ENCODE assay signal across 8 mouse cellular contexts in the genomic region with DNA sequence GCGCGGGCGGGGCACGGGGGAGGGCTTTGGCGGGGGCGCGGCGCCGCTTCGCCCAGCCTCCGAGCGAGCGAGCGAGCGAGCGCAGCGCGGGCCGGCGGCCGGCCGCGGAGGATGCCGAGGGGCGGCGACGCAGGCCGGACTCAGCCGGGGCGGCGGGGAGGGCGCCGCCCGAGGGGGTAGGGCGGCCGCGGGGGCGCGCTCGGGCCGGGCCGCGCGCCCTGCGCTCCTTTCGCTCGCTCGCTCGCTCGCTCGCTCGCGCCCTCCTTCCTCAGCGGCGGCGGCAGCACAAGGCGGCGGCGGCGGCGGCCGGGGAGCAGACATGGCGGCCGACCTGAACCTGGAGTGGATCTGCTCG. TPM values are rescaled to one million over a fixed set of nuclear protein-coding genes. Genes with fewer than 3 reads are reported as not detected.
A peak's percentile ranks its signal among the peaks of the same experiment; 100 is the strongest.
DNase-seq lines count a peak whose midpoint lies in the region; ATAC-seq lines count a peak whose summit lies in the region.

TSS of gene Plekha5 (plus strand) at position 209 of the 355 bp plus-strand sequence.

- intact Hi-C loops in left cerebral cortex, postnatal 14 days (cut with DNase I): loop anchor here (10.0 kb wide), 1 partner anchor 549 kb away; no protein-coding TSS in a partner anchor

- peak within 1 kb of the TSS; percentile 94 for H3K27ac ChIP-seq in hindbrain, embryonic 16.5 days (ENCODE audit: low read depth, low read length)

- WGBS in hindbrain, embryonic 16.5 days: 1% methylated on average over 53 of the region's 65 CpGs

- DNase-seq in cerebellum, adult 11 months: peak; percentile 62
- no peak for DNase-seq in cerebellum, adult 8-10 months
- peak; percentile 16 for DNase-seq in c-Kit-positive CD71-positive TER-119-positive erythroid progenitor cells, embryonic 14.5 days (ENCODE audit: low spot score)
- peak; percentile 9 to 42 for DNase-seq in gastrocnemius, adult 8-10 months (ENCODE audit: low spot score in 2 of 2)
- peak; percentile 17 to 42 for DNase-seq in left cerebral cortex, postnatal 14 days (ENCODE audit: low spot score in 2 of 2)
- DNase-seq in right cerebral cortex, postnatal 4 days: peak; percentile 69

- peak within 1 kb of the TSS; percentile 100 for H3K9ac ChIP-seq in hindbrain, embryonic 16.5 days (ENCODE audit: low read depth, low read length)

- ATAC-seq in hindbrain, embryonic 16.5 days: peak; percentile 91
- peak; percentile 66 for ATAC-seq in megakaryocyte progenitor cell, adult 5-6 weeks (replicated peaks; ENCODE audit: poor library complexity)

- peak within 1 kb of the TSS; percentile 97 for H3K4me3 ChIP-seq in hindbrain, embryonic 16.5 days (ENCODE audit: low read length)

- peaks cover 19% of the 10 kb centered on the region for H3K4me1 ChIP-seq in hindbrain, embryonic 16.5 days (ENCODE audit: control insufficient read depth, insufficient read depth, low read depth, low read length)

- peaks cover 4% of the 10 kb centered on the region; the same call in 1 of the 2 replicates for H3K9me3 ChIP-seq in hindbrain, embryonic 16.5 days (ENCODE audit: control insufficient read depth, low read length)

- no peaks in the 10 kb centered on the region for H3K36me3 ChIP-seq in hindbrain, embryonic 16.5 days (ENCODE audit: control insufficient read depth, insufficient read depth, low read length)

- H3K27me3 ChIP-seq in hindbrain, embryonic 16.5 days (replicated peaks; ENCODE audit: control insufficient read depth, insufficient read depth, low read length): no peaks in the 10 kb centered on the region

- peak within 1 kb of the TSS; percentile 64 for H3K4me2 ChIP-seq in hindbrain, embryonic 16.5 days (ENCODE audit: low read length)

RNA-seq across cellular contexts. Expression of gene Plekha5, which starts in this region (rescaled TPM):
- 1 to 10 TPM; 6.1 to 9.4 (median 7.0) TPM for total RNA-seq in gastrocnemius, adult 8-10 months (2022)
- 31.2 and 34.9 TPM in 2 replicates for polyA plus RNA-seq in hindbrain, embryonic 16.5 days (2015; fragmentation: Nextera tagmentation; extraction: Ambion mirVana)
- total RNA-seq in left cerebral cortex, postnatal 14 days (2021): 10 to 100 TPM; 84.9 to 89.5 TPM
- total RNA-seq in megakaryocyte progenitor cell, adult 5-6 weeks (2015): 5.0 and 6.5 TPM in 2 replicates
- 5.6 and 9.9 TPM in 2 replicates for total RNA-seq in megakaryocyte progenitor cell, adult 5-6 weeks (2017)

Comparison
In these comparisons a context has a peak if more than half of its experiments do, and no peak if none do; other contexts are left out.
1. RNA of gene Plekha5 (total RNA-seq): 84.9 to 89.5 TPM in left cerebral cortex, postnatal 14 days; 6.1 to 9.4 TPM in gastrocnemius, adult 8-10 months and 5.0 to 9.9 TPM in megakaryocyte progenitor cell, adult 5-6 weeks; every median in the first group is over 4 times any median in the second.